Mouse (Mus musculus): ENCODE measurements around the gene Kpna1.
"Not testable (repeated sequence)": the region's sequence is repeated elsewhere in the genome, so short reads cannot be mapped to it uniquely, and the experiment has no call there.

- not testable (repeated sequence) for TF ChIP-seq CTCF, EP300 (IDR thresholded peaks at IDR 0.05; ENCODE audit: low read depth)
These were observed 84.0 kb downstream of the Kpna1 start for GRCm38 (mm10) chr16:36062534-36062933.

Measured in heart, postnatal 0 days (tissue).